Mouse (Mus musculus): ENCODE data around the gene Polr2c. TPM values are rescaled to one million over a fixed set of nuclear protein-coding genes. Genes with fewer than 3 reads are reported as not detected.

Polr2c gene
- polyA plus RNA-seq, 1 experiment = 134 TPM

GRCm38 (mm10) chr8:94904450-94905175, 47.4 kb downstream of the Polr2c start:
- Histone ChIP-seq H3K4me3 (ENCODE audit: low read depth, low read length) (no peak overlapping the region), H3K27me3 (ENCODE audit: control insufficient read depth, insufficient read depth, low read length, poor library complexity, severe bottlenecking) (no peaks in the 10 kb centered on the region), H3K9ac (ENCODE audit: low read depth, poor library complexity, severe bottlenecking) (no peak overlapping the region), H3K27ac (ENCODE audit: insufficient read depth, low read length) (no peak overlapping the region), H3K36me3 (ENCODE audit: control insufficient read depth, insufficient read depth, low read length, poor library complexity, severe bottlenecking) (no peaks in the 10 kb centered on the region), H3K4me1 (ENCODE audit: control insufficient read depth, insufficient read depth, low read length) (no peaks in the 10 kb centered on the region), H3K9me3 (replicated peaks; ENCODE audit: control insufficient read depth, insufficient read depth, low read length, poor library complexity, severe bottlenecking) (no peaks in the 10 kb centered on the region)
- no peak for TF ChIP-seq CTCF (IDR thresholded peaks at IDR 0.05; ENCODE audit: low read depth, low read length)
- no peak for TF ChIP-seq EP300 (IDR thresholded peaks at IDR 0.05; ENCODE audit: insufficient read depth, low read depth, low read length)
- no peak for TF ChIP-seq POLR2A (IDR thresholded peaks at IDR 0.05; ENCODE audit: insufficient read depth, low read length)

GRCm38 (mm10) chr8:94907591-94908300, 50.5 kb downstream of the Polr2c start:
- TF ChIP-seq CTCF (IDR thresholded peaks at IDR 0.05; ENCODE audit: low read depth, low read length) = no peak
- no peak for TF ChIP-seq POLR2A (IDR thresholded peaks at IDR 0.05; ENCODE audit: insufficient read depth, low read length)
- no peak for TF ChIP-seq EP300 (IDR thresholded peaks at IDR 0.05; ENCODE audit: insufficient read depth, low read depth, low read length)
- Histone ChIP-seq H3K9ac (ENCODE audit: low read depth, poor library complexity, severe bottlenecking) (no peak overlapping the region), H3K9me3 (replicated peaks; ENCODE audit: control insufficient read depth, insufficient read depth, low read length, poor library complexity, severe bottlenecking) (no peaks in the 10 kb centered on the region), H3K27ac (ENCODE audit: insufficient read depth, low read length) (no peak overlapping the region), H3K36me3 (ENCODE audit: control insufficient read depth, insufficient read depth, low read length, poor library complexity, severe bottlenecking) (no peaks in the 10 kb centered on the region), H3K27me3 (ENCODE audit: control insufficient read depth, insufficient read depth, low read length, poor library complexity, severe bottlenecking) (no peaks in the 10 kb centered on the region), H3K4me1 (ENCODE audit: control insufficient read depth, insufficient read depth, low read length) (no peaks in the 10 kb centered on the region), H3K4me3 (ENCODE audit: low read depth, low read length) (no peak overlapping the region)

- Histone ChIP-seq H3K27ac (ENCODE audit: insufficient read depth, low read length) (no peak overlapping the region), H3K9ac (ENCODE audit: low read depth, poor library complexity, severe bottlenecking) (no peak overlapping the region), H3K9me3 (replicated peaks; ENCODE audit: control insufficient read depth, insufficient read depth, low read length, poor library complexity, severe bottlenecking) (no peaks in the 10 kb centered on the region), H3K27me3 (ENCODE audit: control insufficient read depth, insufficient read depth, low read length, poor library complexity, severe bottlenecking) (no peaks in the 10 kb centered on the region), H3K4me3 (ENCODE audit: low read depth, low read length) (no peak overlapping the region), H3K36me3 (ENCODE audit: control insufficient read depth, insufficient read depth, low read length, poor library complexity, severe bottlenecking) (no peaks in the 10 kb centered on the region), H3K4me1 (ENCODE audit: control insufficient read depth, insufficient read depth, low read length) (no peaks in the 10 kb centered on the region)
- TF ChIP-seq CTCF (IDR thresholded peaks at IDR 0.05; ENCODE audit: low read depth, low read length) (peak; percentile 96), POLR2A (IDR thresholded peaks at IDR 0.05; ENCODE audit: insufficient read depth, low read length) (no peak)
Measured at GRCm38 (mm10) chr8:94908847-94909246, 51.6 kb downstream of the Polr2c start.

GRCm38 (mm10) chr8:94913061-94913660, 55.9 kb downstream of the Polr2c start:
- Histone ChIP-seq H3K36me3 (ENCODE audit: control insufficient read depth, insufficient read depth, low read length, poor library complexity, severe bottlenecking) (no peaks in the 10 kb centered on the region), H3K27me3 (ENCODE audit: control insufficient read depth, insufficient read depth, low read length, poor library complexity, severe bottlenecking) (no peaks in the 10 kb centered on the region), H3K4me3 (ENCODE audit: low read depth, low read length) (peak overlapping the region; percentile 71), H3K27ac (ENCODE audit: insufficient read depth, low read length) (no peak overlapping the region), H3K9ac (ENCODE audit: low read depth, poor library complexity, severe bottlenecking) (peak overlapping the region; percentile 59), H3K9me3 (replicated peaks; ENCODE audit: control insufficient read depth, insufficient read depth, low read length, poor library complexity, severe bottlenecking) (no peaks in the 10 kb centered on the region), H3K4me1 (ENCODE audit: control insufficient read depth, insufficient read depth, low read length) (no peaks in the 10 kb centered on the region)
- TF ChIP-seq POLR2A (IDR thresholded peaks at IDR 0.05; ENCODE audit: insufficient read depth, low read length) = no peak
- TF ChIP-seq CTCF (IDR thresholded peaks at IDR 0.05; ENCODE audit: low read depth, low read length) = peak; percentile 52

GRCm38 (mm10) chr8:94914256-94914655, 57.0 kb downstream of the Polr2c start:
- no peaks in the 10 kb centered on the region for H3K4me1 ChIP-seq (ENCODE audit: control insufficient read depth, insufficient read depth, low read length)

GRCm38 (mm10) chr8:94914701-94915101, 57.5 kb downstream of the Polr2c start:
- no peaks in the 10 kb centered on the region for H3K9me3 ChIP-seq (replicated peaks; ENCODE audit: control insufficient read depth, insufficient read depth, low read length, poor library complexity, severe bottlenecking)
- no peaks in the 10 kb centered on the region for H3K4me1 ChIP-seq (ENCODE audit: control insufficient read depth, insufficient read depth, low read length)
- H3K9ac ChIP-seq (ENCODE audit: low read depth, poor library complexity, severe bottlenecking) = no peak overlapping the region
- no peak overlapping the region for H3K4me3 ChIP-seq (ENCODE audit: low read depth, low read length)
- TF ChIP-seq CTCF (IDR thresholded peaks at IDR 0.05; ENCODE audit: low read depth, low read length) (no peak), POLR2A (IDR thresholded peaks at IDR 0.05; ENCODE audit: insufficient read depth, low read length) (no peak), EP300 (IDR thresholded peaks at IDR 0.05; ENCODE audit: insufficient read depth, low read depth, low read length) (no peak)
- no peak overlapping the region for H3K27ac ChIP-seq (ENCODE audit: insufficient read depth, low read length)
- H3K36me3 ChIP-seq (ENCODE audit: control insufficient read depth, insufficient read depth, low read length, poor library complexity, severe bottlenecking) = no peaks in the 10 kb centered on the region
- no peaks in the 10 kb centered on the region for H3K27me3 ChIP-seq (ENCODE audit: control insufficient read depth, insufficient read depth, low read length, poor library complexity, severe bottlenecking)

More at GRCm38 (mm10) chr8:94914256-94914655, 57.0 kb downstream of the Polr2c start:
- H3K27me3 ChIP-seq (ENCODE audit: control insufficient read depth, insufficient read depth, low read length, poor library complexity, severe bottlenecking) = no peaks in the 10 kb centered on the region
- no peak overlapping the region for H3K27ac ChIP-seq (ENCODE audit: insufficient read depth, low read length)
- H3K9ac ChIP-seq (ENCODE audit: low read depth, poor library complexity, severe bottlenecking) = no peak overlapping the region
- no peak overlapping the region for H3K4me3 ChIP-seq (ENCODE audit: low read depth, low read length)
- H3K36me3 ChIP-seq (ENCODE audit: control insufficient read depth, insufficient read depth, low read length, poor library complexity, severe bottlenecking) = no peaks in the 10 kb centered on the region
- no peaks in the 10 kb centered on the region for H3K9me3 ChIP-seq (replicated peaks; ENCODE audit: control insufficient read depth, insufficient read depth, low read length, poor library complexity, severe bottlenecking)
- no peak for TF ChIP-seq CTCF (IDR thresholded peaks at IDR 0.05; ENCODE audit: low read depth, low read length)
- TF ChIP-seq POLR2A (IDR thresholded peaks at IDR 0.05; ENCODE audit: insufficient read depth, low read length) = no peak
- no peak for TF ChIP-seq EP300 (IDR thresholded peaks at IDR 0.05; ENCODE audit: insufficient read depth, low read depth, low read length)
